ENCODE assay signal across 9 mouse cellular contexts in genomic region chr5:125136996-125137671, GRCm38 (mm10). TPM values are rescaled to one million over a fixed set of nuclear protein-coding genes. Genes with fewer than 3 reads are reported as not detected.
A peak's percentile ranks its signal among the peaks of the same experiment; 100 is the strongest.
DNase-seq lines count a peak whose midpoint lies in the region; ATAC-seq and TF ChIP-seq lines count a peak whose summit lies in the region.
"Had no signal": no experiment of that assay in that cellular context is flagged by ENCODE, and none has a peak within 500 bp of the region (broad histone marks: within the 10 kb centered on the region; RNA-seq: fewer than 3 reads in every experiment).

No protein-coding gene starts in this region.

- H3K27me3 ChIP-seq in hindbrain, embryonic 14.5 days (ENCODE audit: control insufficient read depth, insufficient read depth, low read length) = no peaks in the 10 kb centered on the region
- H3K27me3 ChIP-seq in stomach, embryonic 15.5 days (replicated peaks) = no peaks in the 10 kb centered on the region
- H3K27me3 ChIP-seq: Patski had no signal

- intact Hi-C loops in gastrocnemius, adult 2 months (cut with DNase I) = no loop called here

- H3K36me3 ChIP-seq in hindbrain, embryonic 14.5 days (replicated peaks; ENCODE audit: control insufficient read depth, insufficient read depth) = no peaks in the 10 kb centered on the region
- no peaks in the 10 kb centered on the region for H3K36me3 ChIP-seq in stomach, embryonic 15.5 days

- H3K4me3 ChIP-seq in gastrocnemius, adult 2 months = 0 out of 2 replicates have a peak overlapping the region, but pooled peaks have one; percentile 3
- H3K4me3 ChIP-seq in hindbrain, embryonic 14.5 days (replicated peaks; ENCODE audit: low read length) = no peak overlapping the region
- H3K4me3 ChIP-seq in stomach, embryonic 15.5 days (replicated peaks) = no peak overlapping the region

- peak; percentile 54 for DNase-seq in gastrocnemius, adult 2 months
- DNase-seq in gastrocnemius, postnatal 4 days (ENCODE audit: low spot score in 2 of 2) = no peak
- peak; percentile 58 for DNase-seq in c-Kit-positive CD71-positive TER-119-negative erythroid progenitor cells, embryonic 14.5 days (ENCODE audit: low read depth)
- DNase-seq in hindbrain, embryonic 14.5 days (ENCODE audit: low spot score) = no peak
- peak; percentile 78 for DNase-seq in lung, postnatal 36 days
- DNase-seq in right cerebral cortex, postnatal 4 days = no peak
- DNase-seq in adrenal gland, postnatal 4 days (ENCODE audit: low spot score in 2 of 2) = no peak

- ATAC-seq in hindbrain, embryonic 14.5 days (ENCODE audit: low FRiP score) = no peak
- ATAC-seq in stomach, embryonic 15.5 days (ENCODE audit: insufficient read depth, low FRiP score, low read depth) = no peak
- ATAC-seq: Patski had no signal

- H3K4me1 ChIP-seq in hindbrain, embryonic 14.5 days (replicated peaks; ENCODE audit: control insufficient read depth, insufficient read depth, low read length) = peaks cover 85% of the 10 kb centered on the region
- peaks cover 81% of the 10 kb centered on the region for H3K4me1 ChIP-seq in stomach, embryonic 15.5 days

- H3K4me2 ChIP-seq in hindbrain, embryonic 14.5 days (replicated peaks) = no peak overlapping the region
- H3K4me2 ChIP-seq in stomach, embryonic 15.5 days = no peak overlapping the region

- WGBS in hindbrain, embryonic 14.5 days = 60% methylated on average over 14 of the region's 14 CpGs
- 34% methylated on average over 14 of the region's 14 CpGs for WGBS in stomach, embryonic 15.5 days

- no peak for TF ChIP-seq CTCF in gastrocnemius, adult 2 months (IDR thresholded peaks at IDR 0.05)

- H3K9ac ChIP-seq in hindbrain, embryonic 14.5 days = no peak overlapping the region; the same call in 1 of the 2 replicates
- no peak overlapping the region for H3K9ac ChIP-seq in stomach, embryonic 15.5 days

- H3K9me3 ChIP-seq in hindbrain, embryonic 14.5 days (ENCODE audit: control insufficient read depth, low read length) = no peaks in the 10 kb centered on the region
- H3K9me3 ChIP-seq in stomach, embryonic 15.5 days = no peaks in the 10 kb centered on the region

- peak overlapping the region; percentile 93 for H3K27ac ChIP-seq in gastrocnemius, adult 2 months
- H3K27ac ChIP-seq in hindbrain, embryonic 14.5 days = 0 out of 2 replicates have a peak overlapping the region, but pooled peaks have one; percentile 11
- H3K27ac ChIP-seq in stomach, embryonic 15.5 days = peak overlapping the region; percentile 6

RNA-seq across cellular contexts. Expression of gene Ncor2, which starts 41.9 kb away (rescaled TPM):
- total RNA-seq in gastrocnemius, adult 2 months (2021) = 100 to 1,000 TPM; 123 to 153 TPM
- 100 to 1,000 TPM; 168 to 179 TPM for total RNA-seq in gastrocnemius, postnatal 4 days (2021)
- polyA plus RNA-seq in hindbrain, embryonic 14.5 days (2014; fragmentation: Nextera tagmentation; extraction: Ambion mirVana) = 26.0 and 27.4 TPM in 2 replicates
- 26.7 and 32.5 TPM in 2 replicates for polyA plus RNA-seq in stomach, embryonic 15.5 days (2015; fragmentation: Nextera tagmentation; extraction: Ambion mirVana)
- 100 to 1,000 TPM; 240 to 243 TPM for total RNA-seq in adrenal gland, postnatal 4 days (2021)

Comparison
In these comparisons a context has a peak if more than half of its experiments do, and no peak if none do; other contexts are left out.
1. DNase-seq: peak in gastrocnemius, adult 2 months (single experiment), c-Kit-positive CD71-positive TER-119-negative erythroid progenitor cells, embryonic 14.5 days (single experiment) and lung, postnatal 36 days (single experiment); none in gastrocnemius, postnatal 4 days (0 of 2), hindbrain, embryonic 14.5 days (single experiment), right cerebral cortex, postnatal 4 days (single experiment) and adrenal gland, postnatal 4 days (0 of 2).
2. H3K27ac ChIP-seq: peak in every context shown above with its lines; median percentile 93 in gastrocnemius, adult 2 months; 11 in hindbrain, embryonic 14.5 days; 6 in stomach, embryonic 15.5 days.